Mouse (Mus musculus) cerebellum, adult 2 months (tissue): ENCODE measurements at regions not wholly inside any gene's neighbourhood (a gene's known extent, or its start where the extent isn't known, plus 50 kb on each side); places are given as distances from the start of the nearest gene placed in this dataset.

Source experiments
- CTCF ChIP-seq: fragments of 200-500 bp; IDR thresholded peaks from 2 replicates; pipeline ENCODE4 v1.5.1; 2011; ENCODE audit warnings: low read depth, mild to moderate bottlenecking, control low read depth, low read length, moderate library complexity, borderline replicate concordance; ENCODE audit not compliant: insufficient read depth
- POLR2A ChIP-seq: fragments of 200-500 bp; IDR thresholded peaks from 2 replicates; pipeline ENCODE4 v1.6.1; 2011; ENCODE audit warnings: low read length, control low read depth, borderline replicate concordance; ENCODE audit not compliant: insufficient read depth

DNA sequence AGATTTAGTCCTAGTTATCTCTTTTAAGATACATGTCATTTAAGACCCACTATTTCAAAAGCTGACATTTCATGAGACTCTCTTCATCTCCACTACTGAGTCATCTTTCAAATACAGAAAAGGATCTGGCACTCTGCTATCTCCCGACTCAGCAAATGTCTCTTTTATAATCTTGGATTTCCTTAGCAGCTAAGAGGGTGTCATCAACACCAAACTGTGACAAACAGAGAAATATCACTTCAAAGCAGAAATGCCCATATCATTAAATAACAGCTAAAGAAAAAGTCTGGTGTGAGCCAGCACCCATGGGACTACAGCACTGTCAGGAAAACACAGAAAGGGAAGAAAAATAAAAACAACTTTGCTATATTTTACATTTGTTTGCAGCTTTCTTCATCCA lies 78.7 kb upstream of the Tmtc1 start:
- TF ChIP-seq CTCF, result no peak
- no peak for TF ChIP-seq POLR2A
